Mouse (Mus musculus): ENCODE measurements at regions not wholly inside any gene's neighbourhood (a gene's known extent, or its start where the extent isn't known, plus 50 kb on each side); places are given as distances from the start of the nearest gene placed in this dataset.

- Histone ChIP-seq H3K36me3 (no peaks in the 10 kb centered on the region), H3K4me3 (replicated peaks) (peak overlapping the region; percentile 25), H3K4me1 (peaks cover 19% of the 10 kb centered on the region), H3K4me2 (replicated peaks) (peak overlapping the region; percentile 47), H3K9me3 (replicated peaks) (no peaks in the 10 kb centered on the region), H3K27me3 (no peaks in the 10 kb centered on the region; the same call in 1 of the 2 replicates), H3K27ac (replicated peaks) (no peak overlapping the region), H3K9ac (no peak overlapping the region)
- WGBS = 6% methylated on average over 18 of the region's 18 CpGs
- no peak for ATAC-seq (ENCODE audit: insufficient number of reproducible peaks, low FRiP score, low TSS enrichment, low read depth)
These were observed 64.5 kb downstream of the Tfap2c start for GRCm38 (mm10) chr2:172613891-172614391.

GRCm38 (mm10) chr2:172615148-172615547 is 65.8 kb downstream of the Tfap2c start:
- no peaks in the 10 kb centered on the region; the same call in 1 of the 2 replicates for H3K27me3 ChIP-seq
- WGBS = 10% methylated on average over 2 of the region's 2 CpGs

DNA sequence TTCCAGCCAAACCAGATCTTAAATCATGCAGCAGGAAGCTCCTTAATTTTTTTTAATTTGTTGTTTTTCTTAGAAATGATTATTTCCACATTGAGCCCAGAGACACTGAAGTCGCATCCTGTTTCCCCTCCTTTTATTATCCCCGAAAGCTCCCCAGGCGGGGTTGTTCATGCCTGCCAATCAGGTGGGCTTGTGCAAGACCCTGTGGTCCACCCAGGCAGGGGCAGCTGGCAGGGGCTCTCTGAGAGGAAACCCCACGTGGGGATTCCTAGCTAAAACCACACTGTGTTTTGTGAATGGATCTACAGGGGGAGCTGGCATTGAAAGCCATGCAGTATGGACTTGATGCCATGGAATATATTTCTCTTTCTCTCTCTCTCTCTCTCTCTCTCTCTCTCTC is 66.2 kb downstream of the Tfap2c start:
- Histone ChIP-seq H3K4me2 (replicated peaks) (no peak overlapping the region), H3K9ac (no peak overlapping the region), H3K27ac (replicated peaks) (no peak overlapping the region), H3K36me3 (no peaks in the 10 kb centered on the region), H3K27me3 (no peaks in the 10 kb centered on the region; the same call in 1 of the 2 replicates), H3K4me3 (replicated peaks) (no peak overlapping the region), H3K4me1 (peaks cover 19% of the 10 kb centered on the region), H3K9me3 (replicated peaks) (no peaks in the 10 kb centered on the region)
- WGBS = 24% methylated on average over 4 of the region's 4 CpGs
- no peak for ATAC-seq (ENCODE audit: insufficient number of reproducible peaks, low FRiP score, low TSS enrichment, low read depth)

More at GRCm38 (mm10) chr2:172615148-172615547, 65.8 kb downstream of the Tfap2c start:
- H3K4me1 ChIP-seq = peaks cover 19% of the 10 kb centered on the region
- no peak overlapping the region for H3K9ac ChIP-seq
- H3K9me3 ChIP-seq (replicated peaks) = no peaks in the 10 kb centered on the region
- no peak overlapping the region for H3K27ac ChIP-seq (replicated peaks)
- H3K4me3 ChIP-seq (replicated peaks) = no peak overlapping the region
- ATAC-seq (ENCODE audit: insufficient number of reproducible peaks, low FRiP score, low TSS enrichment, low read depth) = no peak
- no peaks in the 10 kb centered on the region for H3K36me3 ChIP-seq
- H3K4me2 ChIP-seq (replicated peaks) = no peak overlapping the region

GRCm38 (mm10) chr2:172619168-172619567 is 69.8 kb downstream of the Tfap2c start:
- H3K9ac ChIP-seq = no peak overlapping the region
- no peaks in the 10 kb centered on the region for H3K9me3 ChIP-seq (replicated peaks)
- peaks cover 25% of the 10 kb centered on the region for H3K4me1 ChIP-seq
- H3K27me3 ChIP-seq = no peaks in the 10 kb centered on the region
- H3K36me3 ChIP-seq = no peaks in the 10 kb centered on the region
- ATAC-seq (ENCODE audit: insufficient number of reproducible peaks, low FRiP score, low TSS enrichment, low read depth) = no peak
- no peak overlapping the region for H3K4me2 ChIP-seq (replicated peaks)
- WGBS = 88% methylated on average over 7 of the region's 7 CpGs
- H3K4me3 ChIP-seq (replicated peaks) = no peak overlapping the region
- H3K27ac ChIP-seq (replicated peaks) = no peak overlapping the region

- ATAC-seq (ENCODE audit: insufficient number of reproducible peaks, low FRiP score, low TSS enrichment, low read depth) = no peak
- Histone ChIP-seq H3K36me3 (no peaks in the 10 kb centered on the region), H3K4me1 (peaks cover 18% of the 10 kb centered on the region), H3K4me2 (replicated peaks) (no peak overlapping the region), H3K9ac (no peak overlapping the region), H3K27ac (replicated peaks) (no peak overlapping the region), H3K4me3 (replicated peaks) (no peak overlapping the region), H3K9me3 (replicated peaks) (no peaks in the 10 kb centered on the region), H3K27me3 (no peaks in the 10 kb centered on the region)
- WGBS = 49% methylated on average over 5 of the region's 5 CpGs
These were observed 70.6 kb downstream of the Tfap2c start for GRCm38 (mm10) chr2:172620001-172620400.

DNA sequence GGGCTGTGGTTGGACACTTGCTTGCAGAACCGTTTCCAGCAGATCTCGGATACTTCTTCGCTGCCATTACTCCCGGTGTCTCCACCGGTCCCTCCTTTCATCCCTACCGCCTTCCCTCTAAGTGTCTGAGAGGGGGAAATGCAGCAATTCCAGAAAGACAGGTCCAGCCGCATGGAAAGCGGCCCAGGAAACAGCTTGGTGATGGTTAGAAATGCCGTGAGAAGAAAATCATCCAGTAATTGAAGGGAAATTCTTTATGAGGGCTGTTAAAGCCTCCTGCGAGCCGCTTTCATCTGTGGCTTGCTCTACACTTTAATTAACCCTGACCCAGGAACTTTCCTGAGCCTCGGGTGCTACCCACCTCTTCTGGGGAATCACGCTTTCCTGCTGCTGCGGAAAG is 74.3 kb downstream of the Tfap2c start:
- H3K9ac ChIP-seq = no peak overlapping the region
- 12% methylated on average over 14 of the region's 14 CpGs for WGBS
- no peak for ATAC-seq (ENCODE audit: insufficient number of reproducible peaks, low FRiP score, low TSS enrichment, low read depth)

GRCm38 (mm10) chr2:172627353-172628306 is 78.2 kb downstream of the Tfap2c start:
- Histone ChIP-seq H3K36me3 (no peaks in the 10 kb centered on the region), H3K4me1 (peaks cover 22% of the 10 kb centered on the region), H3K4me3 (replicated peaks) (no peak overlapping the region), H3K4me2 (replicated peaks) (no peak overlapping the region), H3K9me3 (replicated peaks) (no peaks in the 10 kb centered on the region), H3K27me3 (no peaks in the 10 kb centered on the region), H3K9ac (no peak overlapping the region), H3K27ac (replicated peaks) (no peak overlapping the region)
- 66% methylated on average over 20 of the region's 20 CpGs for WGBS
- no peak for ATAC-seq (ENCODE audit: insufficient number of reproducible peaks, low FRiP score, low TSS enrichment, low read depth)

More for the DNA sequence above, 74.3 kb downstream of the Tfap2c start:
- no peaks in the 10 kb centered on the region for H3K27me3 ChIP-seq
- no peak overlapping the region for H3K4me3 ChIP-seq (replicated peaks)
- no peaks in the 10 kb centered on the region for H3K9me3 ChIP-seq (replicated peaks)
- peak overlapping the region; percentile 38 for H3K4me2 ChIP-seq (replicated peaks)
- no peaks in the 10 kb centered on the region for H3K36me3 ChIP-seq
- peaks cover 17% of the 10 kb centered on the region for H3K4me1 ChIP-seq
- H3K27ac ChIP-seq (replicated peaks) = peak overlapping the region; percentile 40; the same call in 1 of the 2 replicates

DNA sequence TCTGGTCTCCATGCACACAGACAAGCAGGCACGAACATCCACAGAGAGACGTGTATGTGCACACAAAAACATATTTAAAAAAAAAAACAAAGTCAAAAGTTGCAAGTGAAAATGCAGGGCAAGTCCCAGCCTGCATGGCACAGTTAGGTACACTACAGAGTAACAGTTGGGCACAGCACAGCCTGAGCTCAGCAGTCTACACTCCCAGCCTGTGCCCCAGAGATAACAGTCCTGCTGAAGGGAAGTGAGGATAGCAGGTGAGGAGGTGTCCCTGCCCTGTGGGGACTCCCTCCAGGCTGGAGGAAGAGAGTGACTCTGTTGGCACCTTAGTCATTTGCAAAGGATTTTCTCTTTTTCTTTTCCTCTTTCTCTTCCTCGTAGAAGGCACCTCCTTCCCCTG is 80.9 kb downstream of the Tfap2c start:
- WGBS = 36% methylated on average over 3 of the region's 3 CpGs
- Histone ChIP-seq H3K27ac (replicated peaks) (0 out of 2 replicates have a peak overlapping the region, but pooled peaks have one; percentile 17), H3K4me3 (replicated peaks) (no peak overlapping the region), H3K27me3 (no peaks in the 10 kb centered on the region), H3K36me3 (no peaks in the 10 kb centered on the region), H3K4me2 (replicated peaks) (no peak overlapping the region), H3K9me3 (replicated peaks) (no peaks in the 10 kb centered on the region), H3K9ac (no peak overlapping the region), H3K4me1 (peaks cover 10% of the 10 kb centered on the region)
- no peak for ATAC-seq (ENCODE audit: insufficient number of reproducible peaks, low FRiP score, low TSS enrichment, low read depth)

GRCm38 (mm10) chr2:172642616-172643015 is 93.2 kb downstream of the Tfap2c start:
- H3K27me3 ChIP-seq = 0 out of 2 replicates have a peak, but pooled peaks cover 3% of the 10 kb centered on the region
- H3K9me3 ChIP-seq (replicated peaks) = no peaks in the 10 kb centered on the region
- no peak overlapping the region for H3K9ac ChIP-seq
- no peak overlapping the region for H3K27ac ChIP-seq (replicated peaks)
- WGBS = 82% methylated on average over 11 of the region's 11 CpGs
- no peak for ATAC-seq (ENCODE audit: insufficient number of reproducible peaks, low FRiP score, low TSS enrichment, low read depth)
- H3K4me3 ChIP-seq (replicated peaks) = no peak overlapping the region
- H3K36me3 ChIP-seq = no peaks in the 10 kb centered on the region
- H3K4me1 ChIP-seq = peaks cover 11% of the 10 kb centered on the region
- H3K4me2 ChIP-seq (replicated peaks) = no peak overlapping the region

DNA sequence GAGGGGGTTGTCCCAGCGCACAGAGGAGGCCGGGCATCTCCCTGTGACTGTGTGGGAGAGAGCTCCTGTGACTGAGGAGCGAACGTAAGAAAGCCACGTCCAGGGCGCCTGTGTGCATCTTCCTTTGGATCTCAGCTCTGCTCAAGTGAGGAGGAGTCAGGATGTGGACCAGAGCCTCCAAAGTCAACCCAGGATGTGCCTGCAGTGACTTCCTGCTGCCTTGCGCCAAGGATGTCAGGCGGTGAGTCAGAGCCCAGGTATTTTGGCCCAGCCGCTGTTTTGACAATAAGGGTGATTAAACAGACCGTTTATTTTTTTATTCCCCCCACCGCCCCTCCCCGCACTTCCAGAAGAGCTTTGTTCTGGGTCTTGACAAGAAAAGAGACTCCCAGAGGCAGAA is 94.5 kb downstream of the Tfap2c start:
- no peak overlapping the region for H3K9ac ChIP-seq
- 19% methylated on average over 12 of the region's 12 CpGs for WGBS
- 0 out of 2 replicates have a peak, but pooled peaks cover 5% of the 10 kb centered on the region for H3K27me3 ChIP-seq
- H3K36me3 ChIP-seq = no peaks in the 10 kb centered on the region
- H3K27ac ChIP-seq (replicated peaks) = peak overlapping the region; percentile 70
- no peak overlapping the region for H3K4me3 ChIP-seq (replicated peaks)
- peak overlapping the region; percentile 25; the same call in 1 of the 2 replicates for H3K4me2 ChIP-seq (replicated peaks)
- H3K9me3 ChIP-seq (replicated peaks) = no peaks in the 10 kb centered on the region
- peak; percentile 35; the same call in 1 of the 2 replicates for ATAC-seq (ENCODE audit: insufficient number of reproducible peaks, low FRiP score, low TSS enrichment, low read depth)
- peaks cover 11% of the 10 kb centered on the region for H3K4me1 ChIP-seq

- no peak overlapping the region for H3K4me2 ChIP-seq (replicated peaks)
- H3K4me1 ChIP-seq = peaks cover 11% of the 10 kb centered on the region
- 40% methylated on average over 6 of the region's 6 CpGs for WGBS
- no peak for ATAC-seq (ENCODE audit: insufficient number of reproducible peaks, low FRiP score, low TSS enrichment, low read depth)
- H3K36me3 ChIP-seq = no peaks in the 10 kb centered on the region
- no peak overlapping the region for H3K9ac ChIP-seq
- 0 out of 2 replicates have a peak, but pooled peaks cover 5% of the 10 kb centered on the region for H3K27me3 ChIP-seq
- peak overlapping the region; percentile 58; the same call in 1 of the 2 replicates for H3K27ac ChIP-seq (replicated peaks)
- H3K9me3 ChIP-seq (replicated peaks) = no peaks in the 10 kb centered on the region
- no peak overlapping the region for H3K4me3 ChIP-seq (replicated peaks)
These were observed 95.1 kb downstream of the Tfap2c start for GRCm38 (mm10) chr2:172644451-172644850.

All from embryonic facial prominence, embryonic 15.5 days (tissue).